ENCODE assay signal across 8 mouse cellular contexts in the genomic region with DNA sequence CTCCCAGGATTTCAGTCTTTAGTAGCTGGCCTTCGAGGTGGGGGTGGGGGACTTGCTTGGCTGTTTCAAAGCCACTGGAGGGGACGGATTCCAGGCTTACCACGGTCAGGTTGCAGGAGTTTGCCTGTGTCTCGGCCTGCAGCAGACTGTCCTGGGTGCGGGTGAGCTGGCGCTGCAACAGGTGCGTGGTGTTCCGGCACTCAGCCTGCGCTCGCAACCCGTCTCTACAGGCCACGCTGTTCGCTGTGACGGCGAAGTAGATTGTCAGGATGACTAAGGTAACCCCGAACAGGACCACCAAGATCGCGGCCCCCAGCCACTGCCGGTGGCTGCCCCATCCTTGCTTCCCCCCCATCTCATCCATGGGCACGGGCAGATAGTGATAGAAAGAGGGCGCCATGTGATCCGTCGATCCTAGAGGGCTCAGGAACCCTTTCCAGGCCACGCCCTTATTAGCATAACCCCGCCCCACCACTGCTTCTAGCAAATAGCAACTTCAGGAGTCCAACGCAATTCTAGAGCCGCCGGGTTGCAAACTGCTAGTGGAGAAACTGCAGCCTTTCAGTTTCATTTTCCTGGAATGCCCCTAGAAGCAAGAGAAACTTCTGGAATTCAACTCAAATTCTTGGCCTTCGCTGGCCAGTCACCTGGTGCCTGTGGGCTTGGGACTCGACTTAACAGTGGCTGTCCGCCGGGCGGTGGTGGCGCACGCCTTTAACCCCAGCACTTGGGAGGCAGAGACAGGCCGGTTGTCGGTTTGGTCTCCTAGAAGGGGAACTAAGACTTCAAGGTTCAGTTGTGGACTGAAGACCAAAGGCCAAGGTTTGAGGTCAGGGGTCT. TPM values are rescaled to one million over a fixed set of nuclear protein-coding genes. Genes with fewer than 3 reads are reported as not detected.
DNase-seq lines count a peak whose midpoint lies in the region; ATAC-seq and TF ChIP-seq lines count a peak whose summit lies in the region.

A gene (minus strand): TSS at position 429 of the 840 bp plus-strand sequence.

- peak within 1 kb of the TSS; percentile 54 for H3K9ac ChIP-seq in ES-Bruce4 (ENCODE audit: low read depth, poor library complexity, severe bottlenecking)
- peak within 1 kb of the TSS; percentile 32; the same call in 1 of the 2 replicates for H3K9ac ChIP-seq in forebrain, embryonic 14.5 days (ENCODE audit: low read length)

- H3K36me3 ChIP-seq in ES-Bruce4 (ENCODE audit: control insufficient read depth, insufficient read depth, low read length, poor library complexity, severe bottlenecking), result peaks cover 6% of the 10 kb centered on the region; the same call in 1 of the 2 replicates
- H3K36me3 ChIP-seq in forebrain, embryonic 14.5 days (ENCODE audit: control insufficient read depth, insufficient read depth, low read length), result no peaks in the 10 kb centered on the region
- peaks cover 12% of the 10 kb centered on the region for H3K36me3 ChIP-seq in megakaryocyte, embryonic 14.5 days (replicated peaks; ENCODE audit: low read length)

- peak within 1 kb of the TSS; percentile 47 for H3K4me2 ChIP-seq in forebrain, embryonic 14.5 days (ENCODE audit: low read length)

- intact Hi-C loops in heart, postnatal 36 days (cut with DNase I), result no loop called here

- peak; percentile 13 for TF ChIP-seq CTCF in ES-Bruce4 (IDR thresholded peaks at IDR 0.05; ENCODE audit: low read depth, low read length)

- 0 out of 2 replicates have a peak, but pooled peaks have one; percentile 21 for TF ChIP-seq EP300 in ES-Bruce4 (IDR thresholded peaks at IDR 0.05; ENCODE audit: insufficient read depth, low read depth, low read length)

- 3% methylated on average over 37 of the region's 37 CpGs for WGBS in forebrain, embryonic 14.5 days

- H3K9me3 ChIP-seq in ES-Bruce4 (replicated peaks; ENCODE audit: control insufficient read depth, insufficient read depth, low read length, poor library complexity, severe bottlenecking), result no peaks in the 10 kb centered on the region
- no peaks in the 10 kb centered on the region for H3K9me3 ChIP-seq in forebrain, embryonic 14.5 days (replicated peaks; ENCODE audit: control insufficient read depth, low read length)
- H3K9me3 ChIP-seq in megakaryocyte, embryonic 14.5 days, result no peaks in the 10 kb centered on the region

- DNase-seq in adrenal gland, postnatal 4 days (ENCODE audit: low spot score in 2 of 2), result peak; percentile 58 to 77
- DNase-seq in forebrain, embryonic 14.5 days (ENCODE audit: low spot score), result peak; percentile 78
- DNase-seq in heart, postnatal 36 days, result peak; percentile 85 to 90
- DNase-seq in layer of hippocampus, adult 9-11 months, result peak; percentile 82
- peak; percentile 31 to 48 for DNase-seq in right cerebral cortex, adult 2 months (ENCODE audit: low spot score in 2 of 2)
- peak; percentile 82 to 90 for DNase-seq in urinary bladder, postnatal 36 days (ENCODE audit: low spot score in 2 of 2)

- H3K4me1 ChIP-seq in ES-Bruce4 (ENCODE audit: control insufficient read depth, insufficient read depth, low read length), result peaks cover 2% of the 10 kb centered on the region
- no peaks in the 10 kb centered on the region for H3K4me1 ChIP-seq in forebrain, embryonic 14.5 days (ENCODE audit: control insufficient read depth, insufficient read depth, low read length)
- H3K4me1 ChIP-seq in megakaryocyte, embryonic 14.5 days, result peaks cover 62% of the 10 kb centered on the region

- no peaks in the 10 kb centered on the region for H3K27me3 ChIP-seq in ES-Bruce4 (ENCODE audit: control insufficient read depth, insufficient read depth, low read length, poor library complexity, severe bottlenecking)
- peaks cover 11% of the 10 kb centered on the region for H3K27me3 ChIP-seq in forebrain, embryonic 14.5 days (replicated peaks; ENCODE audit: control insufficient read depth, insufficient read depth, low read length)
- H3K27me3 ChIP-seq in megakaryocyte, embryonic 14.5 days (replicated peaks), result no peaks in the 10 kb centered on the region

- H3K4me3 ChIP-seq in ES-Bruce4 (ENCODE audit: low read depth, low read length), result peak within 1 kb of the TSS; percentile 90
- peak within 1 kb of the TSS; percentile 21 for H3K4me3 ChIP-seq in forebrain, embryonic 14.5 days (ENCODE audit: low read depth, low read length)
- H3K4me3 ChIP-seq in megakaryocyte, embryonic 14.5 days (replicated peaks), result peak within 1 kb of the TSS; percentile 92

- peak within 1 kb of the TSS; percentile 39 for H3K27ac ChIP-seq in ES-Bruce4 (ENCODE audit: insufficient read depth, low read length)
- no peak within 1 kb of the TSS for H3K27ac ChIP-seq in forebrain, embryonic 14.5 days (ENCODE audit: low read depth, low read length)

- TF ChIP-seq POLR2A in ES-Bruce4 (IDR thresholded peaks at IDR 0.05; ENCODE audit: insufficient read depth, low read length), result peak; percentile 70

- ATAC-seq in forebrain, embryonic 14.5 days, result peak; percentile 47; the same call in 1 of the 2 replicates

RNA-seq across cellular contexts. Expression of the gene that starts here (rescaled TPM):
- polyA plus RNA-seq in ES-Bruce4 (2011; ENCODE audit: insufficient read depth, insufficient read length, low read depth, missing spikeins), result 207 and 235 TPM in 2 replicates
- total RNA-seq in adrenal gland, postnatal 4 days (2021), result 10 to 100 TPM; 39.6 to 46.0 TPM
- polyA plus RNA-seq in forebrain, embryonic 14.5 days (2014; fragmentation: Nextera tagmentation; extraction: Ambion mirVana), result 2.2 and 2.8 TPM in 2 replicates
- total RNA-seq in heart, postnatal 36 days (2021), result 10 to 100 TPM; 17.1 to 32.9 TPM
- polyA plus RNA-seq in megakaryocyte, embryonic 14.5 days (2012; ENCODE audit: insufficient read depth, low replicate concordance), result 105 and 345 TPM in 2 replicates

Comparison
In these comparisons a context has a peak if more than half of its experiments do, and no peak if none do; other contexts are left out.
1. RNA of the gene that starts here (polyA plus RNA-seq): 105 to 345 TPM in megakaryocyte, embryonic 14.5 days and 207 to 235 TPM in ES-Bruce4; 2.2 to 2.8 TPM in forebrain, embryonic 14.5 days; every median in the first group is over 10 times any median in the second.
2. H3K4me3 ChIP-seq: peak in every context shown above with its lines; median percentile 92 in megakaryocyte, embryonic 14.5 days; 90 in ES-Bruce4; 21 in forebrain, embryonic 14.5 days.
3. Peak in every context shown above with its lines, with median percentiles within 50 percentile points of each other: DNase-seq.